Mouse (Mus musculus): ENCODE data around the gene Helq. TPM values are rescaled to one million over a fixed set of nuclear protein-coding genes. Genes with fewer than 3 reads are reported as not detected.

Helq gene
- total and polyA plus RNA-seq, 3 experiments: 22.7 to 32.2 TPM; not detected in 1

DNA sequence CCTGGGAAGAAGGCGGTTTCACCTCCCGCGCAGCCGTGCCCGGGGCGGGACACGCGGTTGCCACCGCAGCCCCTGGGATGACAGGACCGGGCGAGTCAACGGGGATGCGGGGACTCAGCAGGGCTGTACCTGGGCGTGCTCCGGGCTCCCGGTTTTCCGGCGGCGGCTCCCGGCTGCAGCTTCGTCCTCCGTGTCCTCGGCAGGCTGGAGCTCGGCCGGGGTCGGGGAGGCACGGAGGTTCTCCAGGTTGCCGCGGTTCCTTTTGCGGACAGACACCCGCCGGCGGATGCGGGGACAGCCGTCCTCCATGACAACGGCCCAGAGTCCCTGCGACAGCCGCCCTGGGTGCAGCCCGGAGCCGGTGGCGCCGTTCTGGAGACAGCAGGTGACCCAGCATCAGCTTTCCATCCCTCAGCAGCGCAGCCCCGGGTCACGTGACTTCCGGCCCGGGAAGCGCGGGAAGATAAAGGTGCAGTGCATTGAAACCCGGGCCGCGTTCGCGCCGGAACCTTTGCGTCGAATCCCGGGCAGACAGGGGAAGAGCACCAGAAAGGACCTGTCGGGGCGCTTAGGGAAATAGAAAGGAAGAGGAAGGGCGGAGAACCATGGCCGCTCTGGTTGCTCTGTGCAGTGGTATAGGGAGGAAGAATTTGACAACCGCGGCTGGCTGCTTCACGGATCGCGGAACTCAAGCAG, at the start of gene Helq, which contains the start of gene Mrps18c (continued):
- TF ChIP-seq USF2 (IDR thresholded peaks at IDR 0.05; ENCODE audit: borderline replicate concordance in 1 of 2, insufficient read depth in 1 of 2, low read depth in 1 of 2, low read length in 2 of 2) (peak; percentile 79 to 86), ZKSCAN1 (IDR thresholded peaks at IDR 0.05; ENCODE audit: low read depth, low read length) (no peak), HCFC1 (IDR thresholded peaks at IDR 0.05; ENCODE audit: low read depth, low read length) (peak; percentile 94), POLR2AphosphoS5 (IDR thresholded peaks at IDR 0.05; ENCODE audit: borderline replicate concordance, low read depth, low read length) (no peak)

DNA sequence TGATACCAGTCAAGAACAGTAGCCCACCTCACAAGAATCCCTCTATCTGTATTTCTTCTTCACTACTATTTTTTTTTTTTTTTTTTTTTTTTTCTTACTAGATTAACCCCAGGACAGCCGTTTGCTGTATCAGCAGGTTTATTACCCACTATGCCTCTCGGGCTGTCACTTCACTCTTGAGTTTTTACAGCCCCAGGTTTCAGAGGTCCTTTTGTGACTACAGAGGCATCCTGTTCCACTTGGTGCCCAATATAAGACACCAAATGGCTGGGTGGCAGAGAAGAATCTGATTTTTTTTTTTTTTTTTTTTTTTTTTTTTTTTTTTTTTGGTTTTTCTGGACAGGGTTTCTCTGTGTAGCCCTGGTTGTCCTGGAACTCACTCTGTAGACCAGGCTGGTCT, 48.7 kb upstream of the Helq start:
- TF ChIP-seq MAX (IDR thresholded peaks at IDR 0.05; ENCODE audit: low read length) (no peak), SIN3A (IDR thresholded peaks at IDR 0.05; ENCODE audit: low read length) (no peak), ZNF384 (IDR thresholded peaks at IDR 0.05; ENCODE audit: low read depth, low read length) (peak; percentile 79)
- Histone ChIP-seq H3K79me2 (ENCODE audit: control insufficient read depth, insufficient read depth, low read length, poor library complexity) (no peaks in the 10 kb centered on the region), H3K9me3 (replicated peaks; ENCODE audit: insufficient read depth, low read length) (no peaks in the 10 kb centered on the region), H3K27ac (ENCODE audit: control insufficient read depth, low read depth, low read length) (no peak overlapping the region), H3K4me3 (ENCODE audit: control insufficient read depth in 1 of 2, insufficient read depth in 1 of 2, low read depth in 2 of 2, low read length in 2 of 2) (no peak overlapping the region; a peak in 2 of 4 replicates), H3K36me3 (ENCODE audit: control insufficient read depth in 1 of 2, insufficient read depth in 2 of 2, low read length in 2 of 2) (no peaks in the 10 kb centered on the region), H3K27me3 (ENCODE audit: control insufficient read depth in 1 of 2, insufficient read depth in 2 of 2, low read length in 2 of 2) (0 out of 4 replicates have a peak, but pooled peaks cover 0 to 3% of the 10 kb centered on the region in 2 experiments), H3K4me1 (ENCODE audit: control insufficient read depth in 1 of 2, insufficient read depth in 2 of 2, low read length in 2 of 2) (no peaks in the 10 kb centered on the region), H3K9ac (ENCODE audit: control insufficient read depth, low read depth, low read length, poor library complexity, severe bottlenecking) (no peak overlapping the region; the same call in 1 of the 2 replicates)
- peak; percentile 27 for DNase-seq (ENCODE audit: low read depth, low spot score)

- Histone ChIP-seq H3K36me3 (ENCODE audit: control insufficient read depth in 1 of 2, insufficient read depth in 2 of 2, low read length in 2 of 2) (no peaks in the 10 kb centered on the region), H3K4me1 (ENCODE audit: control insufficient read depth in 1 of 2, insufficient read depth in 2 of 2, low read length in 2 of 2) (no peaks in the 10 kb centered on the region), H3K9me3 (replicated peaks; ENCODE audit: insufficient read depth, low read length) (no peaks in the 10 kb centered on the region), H3K4me3 (ENCODE audit: control insufficient read depth in 1 of 2, insufficient read depth in 1 of 2, low read depth in 2 of 2, low read length in 2 of 2) (peak overlapping the region; percentile 63 to 64), H3K9ac (ENCODE audit: control insufficient read depth, low read depth, low read length, poor library complexity, severe bottlenecking) (peak overlapping the region; percentile 47; the same call in 1 of the 2 replicates), H3K79me2 (ENCODE audit: control insufficient read depth, insufficient read depth, low read length, poor library complexity) (no peaks in the 10 kb centered on the region), H3K27me3 (ENCODE audit: control insufficient read depth in 1 of 2, insufficient read depth in 2 of 2, low read length in 2 of 2) (no peaks in the 10 kb centered on the region), H3K27ac (ENCODE audit: control insufficient read depth, low read depth, low read length) (no peak overlapping the region)
- no peak for DNase-seq (ENCODE audit: low read depth, low spot score)
- TF ChIP-seq BHLHE40 (IDR thresholded peaks at IDR 0.05; ENCODE audit: borderline replicate concordance, low read depth, low read length): no peak
- TF ChIP-seq ELF1 (IDR thresholded peaks at IDR 0.05; ENCODE audit: low read depth, low read length): no peak
- TF ChIP-seq POLR2A (IDR thresholded peaks at IDR 0.05; ENCODE audit: control insufficient read depth in 1 of 2, insufficient read depth in 1 of 2, low read depth in 1 of 2, low read length in 2 of 2, poor library complexity in 1 of 2): no peak
- TF ChIP-seq TBP (IDR thresholded peaks at IDR 0.05; ENCODE audit: low read depth, low read length): no peak
- no peak for TF ChIP-seq NELFE (IDR thresholded peaks at IDR 0.05; ENCODE audit: low read depth, low read length)
- TF ChIP-seq ZNF384 (IDR thresholded peaks at IDR 0.05; ENCODE audit: low read depth, low read length): no peak
- no peak for TF ChIP-seq GATA1 (IDR thresholded peaks at IDR 0.05; ENCODE audit: low read depth, low read length)
- TF ChIP-seq CTCF (IDR thresholded peaks at IDR 0.05 in 2 of 3, conservative IDR thresholded peaks at IDR 0.05 in 1 of 3; ENCODE audit: control insufficient read depth in 1 of 3, insufficient read depth in 1 of 3, low read depth in 2 of 3, low read length in 3 of 3, poor library complexity in 1 of 3, severe bottlenecking in 1 of 3): no peak
Observed at GRCm38 (mm10) chr5:100846599-100846920, 48.2 kb upstream of the Helq start.
